Mouse (Mus musculus): ENCODE data around the gene Tnnc2.

Tnnc2 gene

GRCm38 (mm10) chr2:164779481-164780086 is at the start of gene Tnnc2:
Gene Tnnc2, minus strand, starts transcription at chr2:164779967.
- DNase-seq (ENCODE audit: low read depth, low spot score), result no peak

- DNase-seq (ENCODE audit: low read depth, low spot score), result no peak
Measured at GRCm38 (mm10) chr2:164829090-164829489, 49.3 kb upstream of the Tnnc2 start.

- DNase-seq (ENCODE audit: low read depth, low spot score), result no peak
Measured at GRCm38 (mm10) chr2:164828437-164828836, 48.7 kb upstream of the Tnnc2 start, which contains the start of gene Spata25. Gene Spata25, minus strand, starts transcription at chr2:164828537.

GRCm38 (mm10) chr2:164827146-164827850 is 47.5 kb upstream of the Tnnc2 start:
- no peak for DNase-seq (ENCODE audit: low read depth, low spot score)

- DNase-seq (ENCODE audit: low read depth, low spot score), result no peak
Measured at GRCm38 (mm10) chr2:164825521-164825920, 45.8 kb upstream of the Tnnc2 start.

GRCm38 (mm10) chr2:164823969-164824368 is 44.2 kb upstream of the Tnnc2 start:
- DNase-seq (ENCODE audit: low read depth, low spot score), result no peak

GRCm38 (mm10) chr2:164823181-164823585 is 43.4 kb upstream of the Tnnc2 start:
- peak; percentile 83 for DNase-seq (ENCODE audit: low read depth, low spot score)

- DNase-seq (ENCODE audit: low read depth, low spot score), result peak; percentile 100
Measured at GRCm38 (mm10) chr2:164822636-164823165, 42.9 kb upstream of the Tnnc2 start, which contains the start of gene Zswim1. Gene Zswim1, plus strand, starts transcription at chr2:164822686.

GRCm38 (mm10) chr2:164821060-164821459 is 41.3 kb upstream of the Tnnc2 start:
- DNase-seq (ENCODE audit: low read depth, low spot score), result peak; percentile 71

GRCm38 (mm10) chr2:164817703-164818102 is 37.9 kb upstream of the Tnnc2 start:
- no peak for DNase-seq (ENCODE audit: low read depth, low spot score)

- DNase-seq (ENCODE audit: low read depth, low spot score), result no peak
Measured at GRCm38 (mm10) chr2:164817206-164817605, 37.4 kb upstream of the Tnnc2 start.

GRCm38 (mm10) chr2:164815821-164816220 is 36.1 kb upstream of the Tnnc2 start:
- DNase-seq (ENCODE audit: low read depth, low spot score), result no peak

GRCm38 (mm10) chr2:164815348-164815747 is 35.6 kb upstream of the Tnnc2 start:
- no peak for DNase-seq (ENCODE audit: low read depth, low spot score)

GRCm38 (mm10) chr2:164813557-164813956 is 33.8 kb upstream of the Tnnc2 start:
- DNase-seq (ENCODE audit: low read depth, low spot score), result no peak

- no peak for DNase-seq (ENCODE audit: low read depth, low spot score)
Measured at GRCm38 (mm10) chr2:164806614-164807013, 26.8 kb upstream of the Tnnc2 start.

- peak; percentile 67 for DNase-seq (ENCODE audit: low read depth, low spot score)
Measured at GRCm38 (mm10) chr2:164805332-164805718, 25.6 kb upstream of the Tnnc2 start.

- peak; percentile 99 for DNase-seq (ENCODE audit: low read depth, low spot score)
Measured at GRCm38 (mm10) chr2:164804533-164805331, 25.0 kb upstream of the Tnnc2 start, which contains the start of the genes Acot8 and Zswim3. Gene Acot8, minus strand, starts transcription at chr2:164804882. Gene Zswim3, plus strand, starts transcription at chr2:164805098.

- DNase-seq (ENCODE audit: low read depth, low spot score), result no peak
Measured at GRCm38 (mm10) chr2:164803921-164804313, 24.1 kb upstream of the Tnnc2 start.

GRCm38 (mm10) chr2:164803201-164803920 is 23.6 kb upstream of the Tnnc2 start:
- DNase-seq (ENCODE audit: low read depth, low spot score), result no peak

GRCm38 (mm10) chr2:164800252-164801004 is 20.7 kb upstream of the Tnnc2 start:
- DNase-seq (ENCODE audit: low read depth, low spot score), result no peak
